Mouse (Mus musculus) retina, embryonic 14.5 days (tissue): ENCODE measurements around the gene Iscu.

Source experiments
- DNase-seq: peaks from one replicate; pipeline ENCODE4 v3.0.0-alpha.2; 2015; ENCODE audit warnings: low spot score

The Iscu gene

GRCm38 (mm10) chr5:113815638-113816152, 43.1 kb downstream of the Iscu start:
- peak; percentile 91 for DNase-seq

GRCm38 (mm10) chr5:113818572-113818971, 46.0 kb downstream of the Iscu start:
- DNase-seq, result no peak

GRCm38 (mm10) chr5:113824228-113824627, 51.7 kb downstream of the Iscu start:
- DNase-seq, result no peak

DNA sequence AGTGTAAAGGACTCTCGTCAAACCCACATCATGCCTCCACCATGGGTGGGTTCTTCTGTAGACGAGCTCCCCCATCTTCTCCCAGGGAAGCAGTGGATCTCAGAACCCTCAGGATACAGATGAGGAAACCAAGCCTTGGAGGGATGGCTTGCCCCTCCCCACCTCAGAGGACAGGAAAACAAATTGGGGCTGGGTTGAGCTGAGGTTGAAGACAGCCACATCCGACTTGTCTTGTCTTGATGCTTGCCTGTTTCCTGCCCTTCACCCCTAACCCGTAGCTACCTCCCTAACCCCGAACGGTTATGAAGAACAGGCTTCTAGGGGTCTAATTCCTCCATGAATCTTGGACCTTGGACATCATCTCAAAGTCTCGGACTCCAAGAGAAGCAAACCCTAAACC, 53.0 kb downstream of the Iscu start:
- DNase-seq, result no peak

DNA sequence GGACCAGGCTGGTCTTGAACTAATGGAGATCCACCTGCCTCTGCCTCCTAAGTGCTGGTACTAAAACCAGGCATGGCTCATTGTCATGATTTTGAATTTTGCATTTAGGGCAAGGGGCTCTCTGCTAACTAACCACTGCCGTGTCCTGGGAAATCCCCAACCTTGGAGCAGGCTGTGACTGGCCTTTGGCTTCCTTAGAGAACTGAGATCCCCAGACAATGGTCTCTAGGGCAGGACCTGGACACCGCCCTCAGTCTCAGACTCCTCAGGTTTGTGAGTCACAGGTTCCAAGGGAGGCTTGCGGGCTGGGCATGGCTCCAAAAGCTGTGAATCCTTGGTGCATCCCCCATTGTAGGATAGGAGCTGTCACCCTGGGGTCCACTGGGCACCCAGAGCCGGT, 54.1 kb downstream of the Iscu start:
- no peak for DNase-seq
